Mouse (Mus musculus) spleen, postnatal 4 days (tissue): ENCODE data around the gene Sptbn1.

Experiments
- DNase-seq, 2 experiments: peaks; one replicate each; pipeline ENCODE4 v3.0.0; 2022; ENCODE audit warnings: low spot score in 2 of 2

The Sptbn1 gene

GRCm38 (mm10) chr11:30171586-30172178, 96.3 kb downstream of the Sptbn1 start:
- no peak for DNase-seq

- DNase-seq, result no peak
These were observed 96.8 kb downstream of the Sptbn1 start for GRCm38 (mm10) chr11:30171184-30171583.

- DNase-seq, result no peak
These were observed 101.4 kb downstream of the Sptbn1 start for GRCm38 (mm10) chr11:30166551-30166922.

DNA sequence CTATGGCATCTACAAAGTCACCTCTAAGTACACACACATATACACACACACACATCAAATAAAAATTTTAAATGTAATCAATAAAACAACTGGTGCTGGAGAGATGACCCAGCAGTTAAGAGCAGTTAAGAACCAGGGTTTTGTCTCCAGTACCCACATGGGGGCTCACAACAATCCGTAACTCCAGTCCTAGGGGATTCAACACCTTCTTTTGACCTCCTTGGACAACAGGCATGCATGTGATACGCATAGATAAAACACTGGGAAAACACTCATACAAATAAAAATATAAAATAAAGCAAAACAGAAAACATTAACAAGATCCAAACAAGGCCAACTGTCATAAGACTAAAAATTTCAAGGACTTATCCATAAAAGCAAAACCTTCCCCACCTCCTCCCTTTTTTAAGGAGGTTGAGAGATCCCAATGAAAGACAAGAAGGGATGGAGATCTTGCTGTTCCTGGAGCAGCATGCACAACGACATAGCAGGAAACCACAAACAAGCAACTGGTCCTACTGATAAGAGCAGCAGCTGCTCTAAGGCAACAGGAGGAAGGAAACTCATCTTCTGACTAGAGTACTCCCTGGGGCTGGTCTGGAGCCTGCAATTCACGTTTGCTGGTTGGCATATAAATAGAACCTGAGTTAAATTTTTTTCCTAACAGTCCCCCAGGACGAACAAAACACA, 102.0 kb downstream of the Sptbn1 start:
- DNase-seq, result peak in 1 of 2 experiments; percentile 32

GRCm38 (mm10) chr11:30164515-30165214, 103.3 kb downstream of the Sptbn1 start:
- no peak for DNase-seq

DNA sequence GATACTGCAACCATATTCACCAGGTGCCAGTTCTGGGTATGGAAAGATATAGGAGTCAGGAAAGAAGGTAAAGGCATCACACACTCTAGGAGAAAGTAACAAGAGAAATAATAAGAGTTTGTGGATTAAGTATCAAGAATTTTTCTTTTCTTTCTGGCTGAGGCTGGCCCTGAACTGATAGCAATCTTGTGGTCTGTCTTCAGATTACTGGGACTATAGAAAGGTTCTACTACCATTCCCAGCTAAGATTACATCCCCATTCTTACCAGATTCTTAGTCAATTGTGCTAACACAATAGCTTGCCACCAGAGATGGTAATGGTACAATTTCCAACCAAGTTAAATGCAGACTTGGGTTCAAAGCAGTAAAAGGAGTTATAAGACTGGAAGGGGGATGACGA, 104.1 kb downstream of the Sptbn1 start:
- DNase-seq, result no peak

- no peak for DNase-seq
These were observed 104.9 kb downstream of the Sptbn1 start for GRCm38 (mm10) chr11:30163081-30163480.

GRCm38 (mm10) chr11:30161744-30162143, 106.2 kb downstream of the Sptbn1 start:
- no peak for DNase-seq

DNA sequence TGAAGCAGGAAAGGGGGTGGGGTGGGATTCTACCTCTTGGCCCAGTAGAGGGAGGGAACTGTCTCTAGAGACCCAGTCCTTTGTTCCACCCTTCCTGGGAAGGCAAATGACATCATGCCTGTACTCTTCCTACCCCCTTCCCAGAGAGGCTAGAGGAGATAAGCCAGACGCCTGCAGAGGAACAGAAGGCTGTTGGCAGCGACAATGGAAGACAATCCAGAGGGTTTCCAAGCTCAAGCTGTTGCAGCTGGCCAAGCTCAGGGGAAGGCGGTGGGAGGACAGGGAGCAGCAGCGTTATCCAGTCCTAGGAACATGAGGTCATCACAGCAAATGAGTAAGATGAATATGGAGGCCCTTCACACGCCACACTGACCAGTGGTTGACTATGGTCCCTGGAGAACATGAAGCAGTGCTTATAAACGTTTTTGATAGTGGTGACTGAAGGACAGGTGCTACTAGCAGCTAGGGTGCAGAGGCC, 106.8 kb downstream of the Sptbn1 start:
- DNase-seq, result no peak

- DNase-seq, result peak in 1 of 2 experiments; percentile 31
These were observed 107.3 kb downstream of the Sptbn1 start for GRCm38 (mm10) chr11:30160625-30161172.

GRCm38 (mm10) chr11:30159545-30160255, 108.3 kb downstream of the Sptbn1 start:
- no peak for DNase-seq

- DNase-seq, result no peak
These were observed 109.8 kb downstream of the Sptbn1 start for GRCm38 (mm10) chr11:30158028-30158700.

- DNase-seq, result no peak
These were observed 112.1 kb downstream of the Sptbn1 start for GRCm38 (mm10) chr11:30155887-30156286.

DNA sequence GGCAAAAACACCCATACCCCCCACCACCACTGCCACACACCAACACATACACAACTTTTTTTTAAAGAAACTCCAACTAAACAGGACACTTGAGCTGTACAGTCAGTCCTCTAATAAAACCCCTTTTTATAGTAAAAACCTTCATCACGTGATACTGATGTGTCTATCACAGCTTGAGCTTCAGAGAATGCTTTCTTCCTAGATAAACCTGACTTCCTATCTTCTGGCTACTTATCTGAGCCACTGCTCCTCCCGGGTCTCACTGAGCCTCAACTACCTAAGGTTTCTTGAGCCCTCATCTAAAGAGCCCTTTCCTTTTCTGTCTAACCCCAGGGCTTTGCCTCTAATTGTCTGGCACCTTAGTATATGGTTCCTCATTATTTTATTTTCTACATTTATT, 113.0 kb downstream of the Sptbn1 start:
- DNase-seq, result no peak

- DNase-seq, result no peak
These were observed 119.1 kb downstream of the Sptbn1 start for GRCm38 (mm10) chr11:30148888-30149287.

DNA sequence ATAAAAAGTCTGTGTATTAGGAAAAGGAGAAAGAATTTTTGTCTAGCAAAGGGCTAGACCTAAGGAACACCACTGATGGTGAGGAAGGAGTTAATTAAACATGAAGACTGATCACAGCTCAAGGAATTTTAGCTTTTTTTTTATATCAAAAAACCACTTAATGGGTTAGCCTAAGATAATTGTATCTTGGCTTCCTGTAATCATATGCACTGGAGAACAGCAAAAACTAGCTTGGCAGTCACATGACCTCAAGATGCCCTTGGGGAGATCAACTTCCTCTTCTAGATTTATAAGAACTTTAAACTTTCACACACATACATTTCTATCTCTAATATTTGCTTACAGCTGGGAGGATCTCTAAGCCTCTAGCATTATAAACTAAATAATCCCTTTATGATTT, 119.6 kb downstream of the Sptbn1 start:
- no peak for DNase-seq

DNA sequence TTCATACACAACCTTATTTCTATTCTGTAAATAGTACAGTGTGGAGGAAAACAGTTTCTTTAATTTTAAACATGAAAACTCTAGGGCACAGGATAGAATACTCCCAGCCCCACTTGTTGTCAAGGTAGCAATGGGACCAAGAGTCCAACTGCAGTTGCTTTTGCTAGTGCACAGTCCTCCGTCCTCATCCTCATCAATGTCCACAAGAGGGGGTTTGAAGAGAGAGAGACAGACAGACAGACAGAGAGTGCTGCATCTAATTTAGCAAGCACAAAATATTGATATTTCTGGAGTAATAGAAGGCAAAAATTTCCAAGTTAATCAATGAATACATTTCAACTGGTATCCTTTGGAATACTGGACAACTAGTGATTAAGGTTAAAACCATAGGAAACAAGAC, 120.1 kb downstream of the Sptbn1 start:
- no peak for DNase-seq

DNA sequence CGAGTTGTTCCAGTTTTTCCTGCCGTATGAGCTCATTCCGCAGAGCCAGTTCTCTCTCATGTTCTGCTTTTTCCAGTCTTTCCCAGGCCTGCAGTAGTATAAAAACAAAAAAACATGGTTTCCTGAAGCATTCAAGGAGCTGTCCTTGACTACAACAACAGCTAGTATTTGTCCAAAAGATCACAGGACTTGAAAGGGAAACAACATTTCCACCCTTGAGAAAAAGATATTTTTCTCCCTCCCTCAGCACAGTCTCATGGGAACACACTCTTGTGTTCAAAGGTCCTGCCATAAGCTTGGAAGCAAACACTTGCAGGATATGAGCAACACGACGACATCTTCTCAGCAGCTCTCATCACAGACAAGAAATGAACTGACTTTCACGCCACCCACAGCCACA, 124.9 kb downstream of the Sptbn1 start:
- no peak for DNase-seq

- DNase-seq, result no peak
These were observed 128.7 kb downstream of the Sptbn1 start for GRCm38 (mm10) chr11:30139165-30139826.

DNA sequence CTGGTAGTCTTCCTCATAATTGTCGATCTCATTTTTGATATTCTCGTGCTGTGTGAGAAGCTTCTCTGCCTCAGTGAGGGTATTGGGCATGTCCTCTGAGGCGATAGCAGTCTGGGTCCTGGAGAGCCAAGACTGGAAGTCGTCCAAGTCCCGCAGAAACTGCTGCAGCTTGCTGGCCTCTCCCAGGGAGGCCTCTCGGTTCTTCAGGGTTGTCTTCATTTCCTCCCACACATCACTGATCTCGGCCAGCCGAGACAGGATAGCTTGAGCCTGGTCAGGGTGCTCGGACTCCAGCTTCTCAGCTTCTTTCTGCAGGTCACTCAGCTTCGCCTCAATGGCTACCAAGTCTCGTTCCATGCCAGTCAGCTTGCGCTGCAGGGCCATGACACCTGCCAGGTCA, 130.9 kb downstream of the Sptbn1 start:
- DNase-seq, result no peak

- no peak for DNase-seq
These were observed 133.9 kb downstream of the Sptbn1 start for GRCm38 (mm10) chr11:30134058-30134457.
